Mouse (Mus musculus) thymus, adult 2 months (tissue): ENCODE results near the gene Kcnmb4. TPM values are rescaled to one million over a fixed set of nuclear protein-coding genes. Genes with fewer than 3 reads are reported as not detected.

Experiments
- DNase-seq: peaks from one replicate; pipeline ENCODE4 v3.0.0; 2021
- H3K27ac ChIP-seq: fragments of 200-500 bp; 2 replicates; pipeline ENCODE4 v1.5.1; 2012; ENCODE audit warnings: low read length, control low read depth; ENCODE audit not compliant: control insufficient read depth, insufficient read depth
- H3K27me3 ChIP-seq: fragments of 200-500 bp; 2 replicates; pipeline ENCODE4 v1.6.1; 2012; ENCODE audit warnings: mild to moderate bottlenecking, low read length, moderate library complexity, mixed read lengths; ENCODE audit not compliant: control insufficient read depth, insufficient read depth
- H3K36me3 ChIP-seq: fragments of 200-500 bp; 2 replicates; pipeline ENCODE4 v1.6.1; 2012; ENCODE audit warnings: mild to moderate bottlenecking, low read length, moderate library complexity; ENCODE audit not compliant: control insufficient read depth, insufficient read depth
- H3K4me1 ChIP-seq: fragments of 200-500 bp; replicated peaks from 2 replicates; pipeline ENCODE4 v1.6.1; 2012; ENCODE audit warnings: low read length; ENCODE audit not compliant: control insufficient read depth, insufficient read depth
- H3K4me3 ChIP-seq: fragments of 200-500 bp; 2 replicates; pipeline ENCODE4 v1.5.1; 2012; ENCODE audit warnings: mild to moderate bottlenecking, low read length, control low read depth, moderate library complexity; ENCODE audit not compliant: control insufficient read depth, insufficient read depth
- CTCF ChIP-seq: fragments of 200-500 bp; IDR thresholded peaks from 2 replicates; pipeline ENCODE4 v1.5.1; 2012; ENCODE audit warnings: mild to moderate bottlenecking, control low read depth, low read length, moderate library complexity, borderline replicate concordance; ENCODE audit not compliant: control insufficient read depth, poor library complexity, insufficient read depth; ENCODE audit errors: extremely low read depth
- POLR2A ChIP-seq: fragments of 200-500 bp; IDR thresholded peaks from 2 replicates; pipeline ENCODE4 v1.6.1; 2012; ENCODE audit warnings: mild to moderate bottlenecking, low read length, control low read depth, moderate library complexity; ENCODE audit not compliant: control insufficient read depth, poor library complexity, insufficient read depth; ENCODE audit errors: extremely low read depth
- WGBS: fragments of 180-500 bp; shearing (Covaris S2); methylation state at CpG from one replicate; pipeline ENCODE4 v1.1.7; 2018; 5-methylcytosine and 5-hydroxymethylcytosine counted together
- polyA plus RNA-seq: library from polyadenylated mRNA; depleted of rRNA; stranded (reverse); fragments of >200 nt; gene quantifications from 2 replicates; pipeline ENCODE4 v1.2.3, GENCODE M21; 2012; rRNA removed

Kcnmb4 gene
- polyA plus RNA-seq, 1 experiment: 185 TPM

GRCm38 (mm10) chr10:116382826-116383685 is 90.6 kb downstream of the Kcnmb4 start:
- DNase-seq: no peak
- Histone ChIP-seq H3K27ac (no peak overlapping the region), H3K36me3 (no peaks in the 10 kb centered on the region), H3K27me3 (no peaks in the 10 kb centered on the region), H3K4me1 (no peaks in the 10 kb centered on the region), H3K4me3 (no peak overlapping the region)
- 94% methylated on average over 13 of the region's 13 CpGs for WGBS
- TF ChIP-seq POLR2A (no peak), CTCF (no peak)

GRCm38 (mm10) chr10:116376853-116377252 is 96.8 kb downstream of the Kcnmb4 start:
- Histone ChIP-seq H3K27ac (no peak overlapping the region), H3K4me1 (no peaks in the 10 kb centered on the region), H3K36me3 (no peaks in the 10 kb centered on the region), H3K27me3 (no peaks in the 10 kb centered on the region), H3K4me3 (no peak overlapping the region)
- TF ChIP-seq POLR2A (no peak), CTCF (no peak)
- no peak for DNase-seq
- 92% methylated on average over 4 of the region's 4 CpGs for WGBS

GRCm38 (mm10) chr10:116374111-116374510 is 99.6 kb downstream of the Kcnmb4 start:
- no peaks in the 10 kb centered on the region for H3K4me1 ChIP-seq
- H3K36me3 ChIP-seq: no peaks in the 10 kb centered on the region
- WGBS: 96% methylated on average over 6 of the region's 6 CpGs
- TF ChIP-seq CTCF (no peak), POLR2A (no peak)
- H3K27ac ChIP-seq: no peak overlapping the region
- DNase-seq: no peak
- no peaks in the 10 kb centered on the region for H3K27me3 ChIP-seq
- no peak overlapping the region for H3K4me3 ChIP-seq

- Histone ChIP-seq H3K4me1 (no peaks in the 10 kb centered on the region), H3K27me3 (no peaks in the 10 kb centered on the region), H3K27ac (no peak overlapping the region), H3K4me3 (no peak overlapping the region), H3K36me3 (no peaks in the 10 kb centered on the region)
- 91% methylated on average over 6 of the region's 6 CpGs for WGBS
- no peak for DNase-seq
- TF ChIP-seq POLR2A (no peak), CTCF (no peak)
Measured at GRCm38 (mm10) chr10:116370991-116371725, 102.5 kb downstream of the Kcnmb4 start.

Other genes with a start within 250 kb of the Kcnmb4 start
- gene Ptprb, start 198.4 kb downstream of the Kcnmb4 start, polyA plus RNA-seq: 1.6 and 1.8 TPM in 2 replicates
- gene Cnot2, start 107.6 kb upstream of the Kcnmb4 start, polyA plus RNA-seq: 103 and 114 TPM in 2 replicates